Mouse (Mus musculus): ENCODE results near the gene Gm20388.

Gene Gm20388

GRCm38 (mm10) chr8:120255406-120255987, 344.9 kb downstream of the Gm20388 start:
- no peak for DNase-seq (ENCODE audit: low read depth, low spot score)

- DNase-seq (ENCODE audit: low read depth, low spot score), result no peak
These were observed 346.3 kb downstream of the Gm20388 start for GRCm38 (mm10) chr8:120256958-120257357.

- no peak for DNase-seq (ENCODE audit: low read depth, low spot score)
These were observed 348.6 kb downstream of the Gm20388 start for GRCm38 (mm10) chr8:120259206-120259605.

- DNase-seq (ENCODE audit: low read depth, low spot score), result no peak
These were observed 350.0 kb downstream of the Gm20388 start for GRCm38 (mm10) chr8:120260677-120261076.

GRCm38 (mm10) chr8:120261338-120262120, 350.9 kb downstream of the Gm20388 start:
- no peak for DNase-seq (ENCODE audit: low read depth, low spot score)

- DNase-seq (ENCODE audit: low read depth, low spot score), result no peak
These were observed 353.2 kb downstream of the Gm20388 start for GRCm38 (mm10) chr8:120263879-120264278.

- DNase-seq (ENCODE audit: low read depth, low spot score), result no peak
These were observed 353.8 kb downstream of the Gm20388 start for GRCm38 (mm10) chr8:120264388-120264943.

GRCm38 (mm10) chr8:120264944-120265453, 354.4 kb downstream of the Gm20388 start:
- DNase-seq (ENCODE audit: low read depth, low spot score), result no peak

- DNase-seq (ENCODE audit: low read depth, low spot score), result no peak
These were observed 354.8 kb downstream of the Gm20388 start for GRCm38 (mm10) chr8:120265471-120265870.

- DNase-seq (ENCODE audit: low read depth, low spot score), result no peak
These were observed 357.9 kb downstream of the Gm20388 start for GRCm38 (mm10) chr8:120268541-120268980.

- no peak for DNase-seq (ENCODE audit: low read depth, low spot score)
These were observed 359.8 kb downstream of the Gm20388 start for GRCm38 (mm10) chr8:120270449-120270848.

GRCm38 (mm10) chr8:120273430-120273829, 362.8 kb downstream of the Gm20388 start:
- no peak for DNase-seq (ENCODE audit: low read depth, low spot score)

GRCm38 (mm10) chr8:120276051-120276890, 365.6 kb downstream of the Gm20388 start:
- DNase-seq (ENCODE audit: low read depth, low spot score), result peak; percentile 82

GRCm38 (mm10) chr8:120276891-120277426, 366.3 kb downstream of the Gm20388 start:
- no peak for DNase-seq (ENCODE audit: low read depth, low spot score)

GRCm38 (mm10) chr8:120278009-120278408, 367.4 kb downstream of the Gm20388 start:
- no peak for DNase-seq (ENCODE audit: low read depth, low spot score)

- DNase-seq (ENCODE audit: low read depth, low spot score), result no peak
These were observed 368.8 kb downstream of the Gm20388 start for GRCm38 (mm10) chr8:120279418-120279817.

GRCm38 (mm10) chr8:120281487-120281886, 370.8 kb downstream of the Gm20388 start:
- peak; percentile 52 for DNase-seq (ENCODE audit: low read depth, low spot score)

- no peak for DNase-seq (ENCODE audit: low read depth, low spot score)
These were observed 371.8 kb downstream of the Gm20388 start for GRCm38 (mm10) chr8:120282465-120282864.

GRCm38 (mm10) chr8:120284265-120284664, 373.6 kb downstream of the Gm20388 start:
- no peak for DNase-seq (ENCODE audit: low read depth, low spot score)

- DNase-seq (ENCODE audit: low read depth, low spot score), result no peak
These were observed 374.4 kb downstream of the Gm20388 start for GRCm38 (mm10) chr8:120285033-120285432.

- DNase-seq (ENCODE audit: low read depth, low spot score), result no peak
These were observed 375.2 kb downstream of the Gm20388 start for GRCm38 (mm10) chr8:120285878-120286277.

Measured in CD4-positive helper T cell, adult 2 months (primary cell).